ENCODE assay signal across 16 mouse cellular contexts in genomic region chr7:121529023-121529422, GRCm38 (mm10).
A peak's percentile ranks its signal among the peaks of the same experiment; 100 is the strongest.
DNase-seq lines count a peak whose midpoint lies in the region; ATAC-seq lines count a peak whose summit lies in the region.
"Had no signal": no experiment of that assay in that cellular context is flagged by ENCODE, and none has a peak within 500 bp of the region (broad histone marks: within the 10 kb centered on the region; RNA-seq: fewer than 3 reads in every experiment).

No protein-coding gene starts in this region.

- peak; percentile 58; the same call in 1 of the 2 replicates for ATAC-seq in frontal cortex, adult (ENCODE audit: low TSS enrichment)
- ATAC-seq: forebrain, embryonic 14.5 days; forebrain, embryonic 16.5 days had no signal

- no peak for DNase-seq in frontal cortex, postnatal 25 days (ENCODE audit: low spot score in 2 of 2)
- DNase-seq in left cerebral cortex, adult 18-20 months (ENCODE audit: low spot score in 2 of 2), result peak; percentile 39 to 46
- no peak for DNase-seq in left cerebral cortex, adult 11 months (ENCODE audit: low spot score)
- DNase-seq in right cerebral cortex, adult 18-20 months, result peak; percentile 48
- DNase-seq in right cerebral cortex, postnatal 25 days, result no peak
- DNase-seq: adrenal gland, adult 2 months; adrenal gland, postnatal 10 days; adrenal gland, postnatal 25 days; cerebellum, adult 11 months; cerebellum, adult 2 months; cerebellum, adult 9-10 months; cerebellum, postnatal 36 days; embryo, embryonic 11 days had no signal

Comparison
In these comparisons a context has a peak if more than half of its experiments do, and no peak if none do; other contexts are left out.
1. DNase-seq: peak in left cerebral cortex, adult 18-20 months (2 of 2) and right cerebral cortex, adult 18-20 months (single experiment); none in frontal cortex, postnatal 25 days (0 of 2), left cerebral cortex, adult 11 months (single experiment) and right cerebral cortex, postnatal 25 days (single experiment).